Mouse (Mus musculus): ENCODE measurements around the gene Celf1. TPM values are rescaled to one million over a fixed set of nuclear protein-coding genes. Genes with fewer than 3 reads are reported as not detected.
"Not testable (repeated sequence)": the region's sequence is repeated elsewhere in the genome, so short reads cannot be mapped to it uniquely, and the experiment has no call there.

The Celf1 gene
- total RNA-seq, 2 experiments from 2014 or later, result 136 to 140 TPM

GRCm38 (mm10) chr2:91018061-91018788, 78.0 kb downstream of the Celf1 start:
- peak in 1 of 2 experiments; percentile 52 for DNase-seq (ENCODE audit: low spot score in 2 of 2)

- DNase-seq (ENCODE audit: low spot score in 2 of 2), result no peak
Observed at GRCm38 (mm10) chr2:91019911-91020310, 79.7 kb downstream of the Celf1 start.

DNA sequence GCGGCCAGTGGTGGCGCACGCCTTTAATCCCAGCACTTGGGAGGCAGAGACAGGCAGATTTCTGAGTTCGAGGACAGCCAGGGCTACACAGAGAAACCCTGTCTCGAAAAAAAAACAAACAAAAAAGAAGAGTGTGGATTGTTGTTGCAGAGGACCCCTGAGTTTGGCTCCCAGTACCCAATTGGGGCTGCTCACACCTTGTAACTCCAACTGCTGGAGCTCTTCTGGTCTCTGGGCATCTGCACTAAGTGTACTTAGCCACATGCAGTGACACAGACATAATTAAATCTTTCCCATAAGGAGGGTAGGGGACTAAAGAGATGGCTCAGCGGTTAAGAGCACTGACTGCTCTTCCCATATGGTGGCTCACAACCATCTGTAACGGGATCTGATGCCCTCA, 82.1 kb downstream of the Celf1 start:
- not testable (repeated sequence) for DNase-seq (ENCODE audit: low spot score in 2 of 2)

DNA sequence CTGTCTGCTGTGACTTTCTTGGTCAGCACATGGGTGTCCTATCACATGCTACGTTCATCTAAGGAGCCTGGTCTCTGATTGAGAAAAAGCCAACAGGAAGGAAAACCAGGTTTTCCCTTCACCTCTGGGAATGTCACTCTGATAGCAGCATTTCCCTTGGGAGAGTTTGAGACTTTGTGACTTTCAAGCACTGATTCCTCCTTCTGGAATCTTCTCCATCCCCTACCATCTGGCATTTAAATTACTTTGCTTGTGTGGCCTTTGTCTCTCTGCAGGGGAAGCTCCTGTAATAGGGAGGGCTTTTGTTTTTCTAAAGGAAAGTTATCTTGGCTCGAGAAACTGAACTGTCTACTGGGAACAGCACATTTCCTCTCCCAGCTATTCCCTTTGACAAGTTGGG, 82.9 kb downstream of the Celf1 start:
- no peak for DNase-seq (ENCODE audit: low spot score in 2 of 2)

DNA sequence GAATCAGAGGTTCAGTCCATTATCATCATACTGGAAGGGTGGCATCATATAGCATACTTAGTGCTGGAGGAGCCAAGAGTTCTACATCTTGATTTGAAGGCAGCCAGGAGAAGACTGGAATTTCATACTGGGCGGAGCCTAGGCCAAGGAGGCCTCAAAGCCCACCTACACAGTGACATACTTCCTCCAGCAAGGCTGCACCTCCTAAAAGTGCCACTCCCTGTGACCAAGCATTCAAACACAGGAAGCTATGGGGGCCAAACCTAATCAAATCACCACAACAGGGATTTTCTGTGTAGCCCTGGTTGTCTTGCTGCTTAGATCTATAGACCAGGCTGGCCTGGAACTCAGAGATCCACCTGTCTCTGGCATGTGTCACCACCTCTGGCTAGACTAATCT, 83.8 kb downstream of the Celf1 start:
- DNase-seq (ENCODE audit: low spot score in 2 of 2), result no peak

DNA sequence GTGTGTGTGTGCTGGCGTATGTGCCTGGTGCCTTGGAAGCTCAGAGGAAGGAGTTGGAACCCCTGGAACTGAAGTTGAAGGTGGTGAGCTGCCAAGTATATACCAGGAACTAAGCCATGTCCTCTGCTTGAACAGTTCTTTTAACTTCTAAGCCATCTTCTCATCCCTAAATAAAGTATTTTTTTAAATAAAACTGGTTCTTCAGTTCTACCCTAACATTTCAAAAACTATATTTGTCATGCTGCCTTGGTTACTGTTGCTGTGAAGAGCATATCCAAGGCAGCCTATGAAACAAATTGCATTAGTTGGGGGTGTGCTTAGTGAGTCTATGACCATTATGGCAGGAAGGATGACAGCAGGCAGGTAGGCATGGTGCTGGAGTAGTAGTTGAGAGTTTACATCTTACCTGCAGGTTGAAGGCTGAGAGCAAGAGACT, 84.9 kb downstream of the Celf1 start:
- peak in 1 of 2 experiments; percentile 63 for DNase-seq (ENCODE audit: low spot score in 2 of 2)

DNA sequence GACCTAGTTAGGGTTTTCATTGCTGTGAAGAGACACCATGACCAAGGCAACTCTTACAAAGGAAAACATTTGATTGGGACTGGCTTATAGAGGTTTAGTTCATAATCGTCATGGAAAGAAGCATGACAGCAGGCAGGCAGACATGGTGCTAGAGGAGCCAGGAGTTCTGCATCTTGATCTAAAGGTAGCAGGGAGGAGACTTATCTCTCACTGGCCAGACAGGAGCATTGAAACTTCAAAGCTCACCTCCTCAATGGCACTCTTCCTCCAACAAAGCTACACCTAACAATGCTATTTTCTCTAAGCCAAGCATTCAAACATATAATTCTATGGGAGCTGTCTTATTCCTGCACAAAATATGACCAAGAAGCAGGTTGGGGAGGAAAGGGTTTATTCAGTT, 86.3 kb downstream of the Celf1 start:
- no peak for DNase-seq (ENCODE audit: low spot score in 2 of 2)

DNA sequence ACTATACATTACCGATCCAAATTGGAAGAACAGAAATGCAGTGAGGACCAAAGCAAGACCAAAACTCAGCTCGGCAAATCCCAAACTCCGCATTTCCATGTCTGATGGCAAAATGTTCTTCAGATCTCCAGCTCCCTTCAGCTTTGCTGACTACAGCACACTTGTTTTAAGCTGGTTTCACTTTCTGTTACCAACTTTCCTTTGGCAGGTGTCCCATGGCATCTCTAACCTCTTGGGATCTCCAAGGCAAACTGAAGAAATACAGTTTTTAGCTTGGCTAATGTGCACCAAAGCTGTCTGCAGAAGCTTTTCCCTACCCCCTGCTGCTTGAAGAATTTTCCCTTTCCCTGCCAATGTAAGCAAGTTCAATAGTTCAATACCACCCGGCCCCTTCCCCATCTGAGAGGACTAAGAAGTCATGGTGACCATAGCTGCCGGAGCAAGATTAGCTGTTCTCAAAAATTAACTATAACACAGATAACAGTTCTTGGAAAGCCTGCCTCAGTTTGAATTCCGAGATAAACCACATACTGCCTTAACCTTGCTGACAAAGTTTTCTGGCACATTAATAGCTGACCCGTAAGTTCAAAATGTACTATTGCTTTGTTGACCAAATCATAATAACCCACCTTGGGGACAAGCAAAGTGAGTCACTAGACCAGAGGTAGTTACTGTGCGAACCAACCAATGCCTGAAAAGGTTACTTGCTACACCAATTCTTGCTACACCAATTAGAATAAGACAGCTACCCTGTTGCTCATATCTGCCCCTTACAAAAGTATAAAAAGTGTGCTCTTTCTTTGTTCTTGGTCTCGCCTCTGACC, 87.4 kb downstream of the Celf1 start:
- DNase-seq (ENCODE audit: low spot score in 2 of 2), result no peak

GRCm38 (mm10) chr2:91031216-91031615, 91.0 kb downstream of the Celf1 start:
- no peak for DNase-seq (ENCODE audit: low spot score in 2 of 2)

DNA sequence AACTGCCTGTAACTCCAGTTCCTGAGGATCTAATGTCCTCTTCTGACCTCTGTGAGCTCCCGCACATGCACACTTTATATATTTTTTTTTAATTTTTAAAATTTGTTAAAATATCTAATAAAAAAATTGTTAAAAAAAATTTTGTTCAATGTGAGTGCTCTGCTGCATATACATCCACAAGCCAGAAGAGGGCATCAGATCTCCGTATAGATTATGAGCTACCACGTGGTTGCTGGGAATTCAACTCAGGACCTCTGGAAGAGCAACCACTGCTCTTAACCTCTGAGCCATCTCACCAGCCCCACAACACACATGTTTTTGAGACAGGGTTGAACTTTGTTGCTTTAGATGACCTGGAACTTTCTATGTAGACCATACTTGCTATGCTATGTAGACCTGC, 92.8 kb downstream of the Celf1 start:
- no peak for DNase-seq (ENCODE audit: low spot score in 2 of 2)

GRCm38 (mm10) chr2:91035385-91035784, 95.2 kb downstream of the Celf1 start, which contains the start of gene Rapsn:
TSS of gene Rapsn (plus strand) at chr2:91035620.
- DNase-seq (ENCODE audit: low spot score in 2 of 2), result no peak

DNA sequence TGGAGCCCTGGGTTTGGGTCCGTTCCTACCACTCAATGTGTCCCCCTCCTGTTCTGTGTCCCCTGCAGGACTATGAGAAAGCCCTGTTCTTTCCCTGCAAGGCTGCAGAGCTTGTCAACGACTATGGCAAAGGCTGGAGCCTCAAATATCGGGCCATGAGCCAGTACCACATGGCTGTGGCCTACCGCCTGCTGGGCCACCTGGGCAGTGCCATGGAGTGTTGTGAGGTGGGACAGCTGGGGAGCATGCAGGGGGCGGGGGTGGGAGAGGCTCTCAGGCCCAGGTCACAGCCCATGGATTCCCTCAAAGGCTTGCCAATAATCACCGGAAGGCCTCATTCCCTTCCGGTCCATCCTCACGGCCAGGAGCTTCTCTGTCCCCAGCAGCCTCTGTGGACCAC, 101.6 kb downstream of the Celf1 start:
- no peak for DNase-seq (ENCODE audit: low spot score in 2 of 2)

- DNase-seq (ENCODE audit: low spot score in 2 of 2), result no peak
Observed at GRCm38 (mm10) chr2:91042651-91043398, 102.6 kb downstream of the Celf1 start.

DNA sequence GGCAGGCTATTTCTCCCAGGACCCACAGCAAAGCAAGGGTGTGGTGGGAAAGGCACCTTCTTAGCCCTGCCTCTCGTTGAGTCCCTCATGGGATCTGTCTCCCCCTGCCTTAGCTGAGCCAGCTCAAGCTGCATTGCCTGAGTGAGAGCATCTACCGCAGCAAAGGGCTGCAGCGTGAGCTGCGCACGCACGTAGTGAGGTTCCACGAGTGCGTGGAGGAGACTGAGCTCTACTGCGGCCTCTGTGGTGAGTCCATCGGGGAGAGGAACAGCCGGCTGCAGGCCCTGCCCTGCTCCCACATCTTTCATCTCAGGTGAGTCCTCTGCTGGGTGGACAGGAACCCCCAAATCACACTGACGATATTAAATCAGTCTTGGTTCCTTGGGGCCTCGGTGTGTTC, 104.5 kb downstream of the Celf1 start:
- no peak for DNase-seq (ENCODE audit: low spot score in 2 of 2)

DNA sequence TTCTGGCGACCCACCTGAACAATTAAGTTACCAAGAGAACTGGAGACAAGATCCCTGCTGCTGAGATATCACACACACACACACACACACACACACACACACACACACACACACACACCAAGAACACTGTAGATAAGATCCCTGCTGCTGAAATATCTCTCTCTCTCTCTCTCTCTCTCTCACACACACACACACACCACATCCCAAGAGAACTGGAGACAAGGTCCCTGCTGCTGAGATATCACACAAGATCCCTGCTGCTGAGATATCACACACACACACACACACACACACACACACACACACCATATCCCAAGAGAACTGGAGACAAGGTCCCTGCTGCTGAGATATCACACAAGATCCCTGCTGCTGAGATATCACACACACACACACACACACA, 105.6 kb downstream of the Celf1 start:
- DNase-seq (ENCODE audit: low spot score in 2 of 2), result not testable (repeated sequence)

DNA sequence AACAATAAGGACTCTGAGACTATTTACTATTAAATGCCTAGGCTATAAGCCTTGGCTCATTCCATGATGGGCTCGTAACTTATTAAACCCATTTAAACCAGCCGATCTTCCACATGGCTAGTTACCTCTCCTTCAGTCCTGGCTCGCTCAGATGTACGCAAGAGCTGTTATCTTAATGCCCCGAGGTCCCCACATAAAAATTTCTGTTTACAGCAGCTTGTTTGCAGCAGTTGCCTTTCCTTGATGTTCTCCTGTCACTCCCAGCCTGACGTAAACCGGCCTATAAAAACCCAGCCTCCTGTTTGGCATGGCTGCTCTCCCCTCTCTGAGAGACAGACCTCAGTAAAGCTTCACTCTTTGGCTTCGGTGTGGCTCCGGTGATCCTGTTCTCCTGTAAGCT, 107.2 kb downstream of the Celf1 start:
- DNase-seq (ENCODE audit: low spot score in 2 of 2), result no peak

DNA sequence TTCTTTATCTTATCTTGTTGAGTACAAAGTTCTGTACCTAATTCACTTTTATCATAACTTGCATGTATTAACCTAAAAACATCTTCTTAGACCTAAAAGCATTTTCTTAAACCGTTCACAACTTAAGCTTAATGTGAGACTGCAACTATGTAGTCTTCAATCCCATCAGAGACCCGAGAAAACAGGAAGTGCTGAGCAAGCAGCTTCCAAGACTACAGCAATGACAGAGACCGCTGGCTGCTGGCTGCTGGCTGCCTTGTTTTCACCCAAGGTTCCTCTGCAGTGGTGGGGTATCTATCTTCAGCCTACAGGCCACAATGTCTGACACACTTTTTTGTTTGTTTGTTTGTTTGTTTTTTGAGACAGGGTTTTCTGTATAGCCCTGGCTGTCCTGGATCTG, 111.7 kb downstream of the Celf1 start:
- DNase-seq (ENCODE audit: low spot score in 2 of 2), result no peak

DNA sequence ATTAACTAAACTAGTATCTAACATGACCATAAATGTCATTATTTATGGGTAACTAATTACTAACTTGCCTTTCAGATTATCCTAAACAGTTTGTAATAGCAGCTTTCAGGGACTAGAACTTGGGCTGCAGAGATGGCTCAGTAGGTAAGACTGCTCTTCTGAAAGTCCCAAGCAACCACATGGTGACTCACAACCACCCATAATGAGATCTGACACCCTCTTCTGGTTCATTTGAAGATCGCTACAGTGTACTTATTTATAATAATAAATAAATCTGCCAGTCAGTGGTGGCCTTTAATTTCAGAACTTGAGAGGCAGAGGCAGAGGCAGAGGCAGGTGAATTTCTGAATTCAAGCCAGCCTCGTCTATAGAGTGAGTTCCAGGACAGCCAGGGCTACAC, 112.6 kb downstream of the Celf1 start:
- no peak for DNase-seq (ENCODE audit: low spot score in 2 of 2)

- no peak for DNase-seq (ENCODE audit: low spot score in 2 of 2)
Observed at GRCm38 (mm10) chr2:91053181-91053933, 113.2 kb downstream of the Celf1 start.

- peak; percentile 97 for DNase-seq (ENCODE audit: low spot score in 2 of 2)
Observed at GRCm38 (mm10) chr2:91053934-91054382, 113.8 kb downstream of the Celf1 start, which contains the start of gene Psmc3. TSS of gene Psmc3 (plus strand) at chr2:91054009.

DNA sequence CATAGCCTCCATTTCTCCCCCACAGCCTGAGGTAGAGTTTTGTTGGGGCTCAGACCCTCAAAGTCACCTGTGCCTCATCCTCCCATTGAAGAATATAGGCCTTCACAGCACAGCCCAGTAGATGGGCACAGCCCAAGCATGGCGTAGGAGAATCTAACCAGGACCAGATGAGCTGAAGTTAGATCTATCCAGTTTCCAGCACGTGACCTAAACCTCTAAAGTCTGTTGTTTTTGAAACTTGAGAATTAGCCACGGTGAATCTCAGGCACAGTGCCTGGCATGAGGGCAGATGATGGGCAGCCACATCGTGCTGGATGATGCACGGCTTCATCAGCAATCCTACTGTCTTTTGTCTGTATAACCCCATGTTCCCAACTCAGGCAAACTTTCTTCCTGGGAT, 118.3 kb downstream of the Celf1 start:
- DNase-seq (ENCODE audit: low spot score in 2 of 2), result no peak
